Mouse (Mus musculus) erythroblast, embryonic 14.5 days (primary cell): ENCODE data around the gene Dock1. TPM values are rescaled to one million over a fixed set of nuclear protein-coding genes. Genes with fewer than 3 reads are reported as not detected.

ENCODE experiments used
- H3K27me3 ChIP-seq: 2 replicates; pipeline ENCODE4 v1.6.1; 2012; ENCODE audit warnings: inconsistent platforms; ENCODE audit not compliant: control insufficient read depth
- H3K36me3 ChIP-seq: 2 replicates; pipeline ENCODE4 v1.6.1; 2012; ENCODE audit warnings: mild to moderate bottlenecking, inconsistent platforms; ENCODE audit not compliant: control insufficient read depth
- H3K4me1 ChIP-seq: 2 replicates; pipeline ENCODE4 v1.6.1; 2012; ENCODE audit warnings: inconsistent platforms; ENCODE audit not compliant: control insufficient read depth
- H3K4me3 ChIP-seq: replicated peaks from 2 replicates; pipeline ENCODE3; 2012; ENCODE audit warnings: moderate library complexity, mild to moderate bottlenecking, inconsistent platforms
- H3K9me3 ChIP-seq: 2 replicates; pipeline ENCODE4 v1.6.1; 2012; ENCODE audit warnings: low read length, inconsistent platforms, mixed read lengths; ENCODE audit not compliant: control insufficient read depth
- GATA1 ChIP-seq: IDR thresholded peaks from 2 replicates; pipeline ENCODE4 v1.6.1; 2012; ENCODE audit warnings: low read length, inconsistent platforms, mixed read lengths
- TAL1 ChIP-seq: IDR thresholded peaks from 3 replicates; pipeline ENCODE4 v1.6.1; 2012; ENCODE audit warnings: low read length, inconsistent platforms, mixed read lengths
- polyA plus RNA-seq: library from polyadenylated mRNA; stranded (reverse); fragments of >175 nt; gene quantifications from 2 replicates; pipeline ENCODE4 v1.2.3, GENCODE M21; 2012

The Dock1 gene
- polyA plus RNA-seq, 1 experiment = not detected

- H3K4me3 ChIP-seq = no peak overlapping the region
- H3K4me1 ChIP-seq = no peaks in the 10 kb centered on the region
- TF ChIP-seq TAL1 = no peak
- no peak for TF ChIP-seq GATA1
- peaks cover 21% of the 10 kb centered on the region for H3K27me3 ChIP-seq
- no peaks in the 10 kb centered on the region for H3K36me3 ChIP-seq
- H3K9me3 ChIP-seq = no peaks in the 10 kb centered on the region
Observed at GRCm38 (mm10) chr7:134941891-134942290, 271.4 kb downstream of the Dock1 start.

GRCm38 (mm10) chr7:134943063-134943462 is 272.6 kb downstream of the Dock1 start:
- Histone ChIP-seq H3K4me3 (no peak overlapping the region), H3K27me3 (peaks cover 9% of the 10 kb centered on the region), H3K36me3 (no peaks in the 10 kb centered on the region), H3K4me1 (no peaks in the 10 kb centered on the region), H3K9me3 (no peaks in the 10 kb centered on the region)
- TF ChIP-seq GATA1 (no peak), TAL1 (no peak)

- H3K9me3 ChIP-seq = no peaks in the 10 kb centered on the region
- no peaks in the 10 kb centered on the region for H3K4me1 ChIP-seq
- TF ChIP-seq TAL1 (no peak), GATA1 (no peak)
- peaks cover 4% of the 10 kb centered on the region for H3K27me3 ChIP-seq
- no peaks in the 10 kb centered on the region for H3K36me3 ChIP-seq
- no peak overlapping the region for H3K4me3 ChIP-seq
Observed at GRCm38 (mm10) chr7:134943701-134944100, 273.2 kb downstream of the Dock1 start.

DNA sequence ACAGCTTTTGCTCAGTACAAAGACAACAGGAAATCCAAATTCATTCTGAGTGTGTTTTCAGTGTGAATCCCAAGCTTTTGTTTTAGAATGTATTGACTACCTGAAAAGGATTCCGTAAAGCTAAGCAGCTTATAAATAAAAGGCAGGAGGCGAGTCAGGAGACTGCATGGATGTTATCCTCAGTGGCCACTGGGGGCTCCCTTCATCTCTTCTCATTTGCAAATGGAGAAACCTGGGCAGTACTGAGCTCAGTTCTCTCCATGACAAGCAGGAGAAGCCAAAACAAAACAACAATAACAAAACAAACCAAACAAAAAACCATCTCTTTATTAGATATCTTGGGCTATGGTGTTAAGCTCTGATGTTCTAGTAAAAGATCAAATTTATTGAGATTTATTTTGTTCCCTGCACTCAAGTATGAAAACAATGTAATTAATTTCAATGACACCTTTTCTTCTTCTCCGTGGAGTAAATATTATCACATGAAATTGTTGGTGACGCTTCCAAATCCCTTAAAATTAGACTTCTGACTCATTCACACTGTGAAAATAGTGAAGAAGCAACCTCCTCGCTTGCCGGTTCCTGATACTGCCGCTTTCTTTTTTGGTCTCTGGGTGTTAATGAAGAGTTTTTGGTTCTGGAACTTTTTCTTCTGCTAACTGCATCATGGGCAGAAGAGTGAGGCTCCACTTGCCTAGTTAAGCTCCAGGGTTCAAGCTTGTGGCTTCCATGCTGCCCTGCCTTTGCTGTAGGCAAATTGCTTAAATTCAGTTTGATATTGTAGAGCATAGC is 275.7 kb downstream of the Dock1 start:
- no peaks in the 10 kb centered on the region for H3K4me1 ChIP-seq
- TF ChIP-seq GATA1 = no peak
- TF ChIP-seq TAL1 = no peak
- H3K36me3 ChIP-seq = no peaks in the 10 kb centered on the region
- H3K4me3 ChIP-seq = no peak overlapping the region
- no peaks in the 10 kb centered on the region for H3K27me3 ChIP-seq
- no peaks in the 10 kb centered on the region for H3K9me3 ChIP-seq

GRCm38 (mm10) chr7:134959086-134959485 is 288.6 kb downstream of the Dock1 start:
- Histone ChIP-seq H3K36me3 (no peaks in the 10 kb centered on the region), H3K4me3 (no peak overlapping the region), H3K4me1 (no peaks in the 10 kb centered on the region), H3K27me3 (no peaks in the 10 kb centered on the region), H3K9me3 (no peaks in the 10 kb centered on the region; the same call in 1 of the 2 replicates)
- TF ChIP-seq TAL1 = no peak
- no peak for TF ChIP-seq GATA1

DNA sequence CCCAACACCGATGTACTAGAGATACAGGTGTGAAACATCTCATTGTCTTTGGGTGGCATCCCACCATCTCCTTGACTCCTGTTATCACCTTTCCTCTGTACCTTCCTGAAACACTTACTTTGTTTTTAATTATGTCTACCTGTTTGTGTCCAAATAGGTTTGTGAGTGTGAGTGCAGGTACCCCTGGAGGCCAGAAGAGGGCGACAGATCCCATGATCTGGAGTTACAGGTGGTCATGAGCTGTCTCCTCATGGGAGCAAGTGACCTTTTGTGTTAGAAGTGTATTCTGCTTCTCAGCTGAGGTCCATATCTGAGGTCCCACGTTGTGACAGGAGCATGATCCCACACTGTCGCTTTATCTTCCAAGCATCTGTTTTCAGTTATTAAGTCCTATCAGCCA is 290.4 kb downstream of the Dock1 start:
- H3K9me3 ChIP-seq = no peaks in the 10 kb centered on the region; the same call in 1 of the 2 replicates
- TF ChIP-seq TAL1 (no peak), GATA1 (no peak)
- H3K4me3 ChIP-seq = no peak overlapping the region
- H3K27me3 ChIP-seq = no peaks in the 10 kb centered on the region
- H3K36me3 ChIP-seq = no peaks in the 10 kb centered on the region
- no peaks in the 10 kb centered on the region for H3K4me1 ChIP-seq

DNA sequence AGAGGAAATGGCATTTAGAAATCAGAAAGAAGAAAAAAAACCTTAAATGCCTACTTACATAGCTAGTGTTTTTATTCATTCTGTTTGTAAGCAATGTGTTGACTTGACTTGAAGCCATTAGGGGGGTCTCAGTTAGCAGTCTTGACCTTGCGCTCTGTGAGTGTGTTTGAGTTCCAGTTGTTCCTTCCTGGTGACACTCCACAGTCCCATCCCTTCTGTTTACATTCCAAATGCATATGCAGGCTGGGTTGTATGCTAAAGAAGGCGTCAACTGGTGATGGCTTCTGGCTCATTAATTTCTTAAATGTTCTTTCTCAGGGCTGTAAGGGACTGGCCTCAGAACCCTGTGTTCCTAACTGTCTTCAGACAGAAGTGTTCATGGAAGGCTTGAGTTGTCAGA is 291.2 kb downstream of the Dock1 start:
- Histone ChIP-seq H3K4me1 (no peaks in the 10 kb centered on the region), H3K9me3 (no peaks in the 10 kb centered on the region; the same call in 1 of the 2 replicates), H3K27me3 (no peaks in the 10 kb centered on the region), H3K36me3 (no peaks in the 10 kb centered on the region), H3K4me3 (no peak overlapping the region)
- TF ChIP-seq TAL1 = no peak
- TF ChIP-seq GATA1 = no peak

DNA sequence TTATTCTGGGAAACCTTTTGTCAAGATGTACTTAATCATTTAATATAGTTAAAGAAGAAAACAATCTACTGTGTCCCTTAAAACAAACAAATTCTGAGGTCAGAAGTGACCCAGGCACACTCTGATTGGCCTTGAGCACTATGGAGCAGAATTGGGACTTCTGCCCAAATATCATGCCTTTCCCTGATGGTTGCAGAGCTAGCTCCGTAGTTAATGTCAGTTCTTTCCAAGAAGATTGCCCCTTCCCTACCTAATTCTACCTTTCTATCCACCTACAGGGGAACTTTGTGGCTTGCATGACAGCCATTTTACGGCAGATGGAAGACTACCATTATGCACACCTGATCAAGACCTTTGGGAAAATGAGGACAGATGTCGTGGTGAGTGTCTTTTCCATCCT is 319.8 kb downstream of the Dock1 start:
- Histone ChIP-seq H3K4me1 (no peaks in the 10 kb centered on the region), H3K9me3 (no peaks in the 10 kb centered on the region), H3K4me3 (no peak overlapping the region), H3K27me3 (no peaks in the 10 kb centered on the region), H3K36me3 (no peaks in the 10 kb centered on the region)
- no peak for TF ChIP-seq TAL1
- TF ChIP-seq GATA1 = no peak

DNA sequence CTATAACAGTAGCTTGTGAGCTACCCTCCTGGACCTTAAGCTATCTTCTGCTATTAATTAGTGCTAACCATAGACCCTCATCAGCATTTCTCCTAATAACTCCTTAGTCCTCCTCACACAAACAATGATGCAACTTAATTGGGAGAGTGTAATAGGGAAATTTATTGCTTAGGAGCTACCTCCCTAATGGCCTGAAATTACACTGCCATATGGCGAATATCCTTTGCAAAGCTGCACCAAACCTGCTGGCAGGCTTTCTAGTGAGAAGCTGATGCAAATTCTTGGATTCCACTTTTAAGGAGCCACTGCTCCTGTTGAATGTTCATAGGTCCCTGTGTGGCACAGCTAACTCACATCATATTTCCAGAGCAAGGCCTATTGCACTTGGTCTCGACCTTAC is 320.5 kb downstream of the Dock1 start:
- H3K4me3 ChIP-seq = no peak overlapping the region
- TF ChIP-seq TAL1 (no peak), GATA1 (no peak)
- H3K9me3 ChIP-seq = no peaks in the 10 kb centered on the region
- no peaks in the 10 kb centered on the region for H3K4me1 ChIP-seq
- no peaks in the 10 kb centered on the region for H3K36me3 ChIP-seq
- H3K27me3 ChIP-seq = no peaks in the 10 kb centered on the region
